Mouse (Mus musculus) T-helper 1 cell (primary cell): ENCODE results near the gene Mettl9.

ENCODE experiments used
- in situ Hi-C: fragments of 300-600 bp; cut with MboI, MseI; formaldehyde crosslinking; loops from one replicate; pipeline ENCODE4 v1.15.1; 2025; ENCODE audit warnings: high pct_unique_total_duplicates

Mettl9 gene

GRCm38 (mm10) chr7:121098614-121099389 lies 64.6 kb downstream of the Mettl9 start:
- in situ Hi-C loops = no loop called here

- in situ Hi-C loops = loop anchor here (10.0 kb wide), 2 partner anchors 913 to 993 kb away; no protein-coding TSS in a partner anchor
These were observed 73.6 kb downstream of the Mettl9 start for GRCm38 (mm10) chr7:121107851-121108250.

GRCm38 (mm10) chr7:121111321-121111720 lies 77.1 kb downstream of the Mettl9 start:
- in situ Hi-C loops = no loop called here

- in situ Hi-C loops = no loop called here
These were observed 77.5 kb downstream of the Mettl9 start for GRCm38 (mm10) chr7:121111762-121112161.

- in situ Hi-C loops = no loop called here
These were observed 86.0 kb downstream of the Mettl9 start for GRCm38 (mm10) chr7:121120143-121120818.
